Comparison of ENCODE assay signal across 9 mouse cellular contexts in the genomic region with DNA sequence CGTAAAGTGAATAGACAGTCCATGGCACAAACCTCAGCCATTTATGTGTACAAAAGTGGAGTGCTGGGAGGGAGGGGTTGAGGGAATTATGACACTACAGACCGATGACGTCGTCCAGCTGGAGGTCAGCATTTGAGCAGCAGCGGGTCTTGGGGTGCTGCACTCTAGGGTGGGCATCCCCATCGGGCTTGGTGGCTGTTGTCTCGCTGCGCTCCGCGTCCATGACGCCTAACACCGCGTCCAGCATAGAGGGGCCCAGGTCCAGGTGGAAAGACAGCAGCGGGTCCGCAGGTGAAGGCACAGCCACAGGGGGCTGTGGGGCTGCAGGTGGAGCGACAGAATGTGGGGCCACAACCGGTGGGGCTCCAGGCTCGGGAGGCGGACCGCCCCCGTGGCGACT. TPM values are rescaled to one million over a fixed set of nuclear protein-coding genes. Genes with fewer than 3 reads are reported as not detected.
A peak's percentile ranks its signal among the peaks of the same experiment; 100 is the strongest.
DNase-seq lines count a peak whose midpoint lies in the region; ATAC-seq and TF ChIP-seq lines count a peak whose summit lies in the region.
"Had no signal": no experiment of that assay in that cellular context is flagged by ENCODE, and none has a peak within 500 bp of the region (broad histone marks: within the 10 kb centered on the region; RNA-seq: fewer than 3 reads in every experiment).

No protein-coding gene starts in this region.

- no peak overlapping the region for H3K27ac ChIP-seq in lung, postnatal 0 days (ENCODE audit: low read length)
- no peak overlapping the region for H3K27ac ChIP-seq in hindbrain, postnatal 0 days
- no peak overlapping the region for H3K27ac ChIP-seq in neural tube, embryonic 15.5 days (replicated peaks)

- 29% methylated on average over 22 of the region's 22 CpGs for WGBS in lung, postnatal 0 days
- 8% methylated on average over 22 of the region's 22 CpGs for WGBS in hindbrain, postnatal 0 days
- 16% methylated on average over 22 of the region's 22 CpGs for WGBS in neural tube, embryonic 15.5 days

- peaks cover 6% of the 10 kb centered on the region; the same call in 1 of the 2 replicates for H3K4me1 ChIP-seq in lung, postnatal 0 days (ENCODE audit: insufficient read depth, low read depth, low read length)
- H3K4me1 ChIP-seq in hindbrain, postnatal 0 days (ENCODE audit: insufficient read depth, low read length), result peaks cover 16% of the 10 kb centered on the region; the same call in 1 of the 2 replicates
- peaks cover 37% of the 10 kb centered on the region for H3K4me1 ChIP-seq in neural tube, embryonic 15.5 days

- peak; percentile 56 for DNase-seq in cerebellum, adult 8-10 months
- no peak for DNase-seq in cerebellum, adult 9-10 months
- no peak for DNase-seq in lung, postnatal 0 days (ENCODE audit: low spot score)
- DNase-seq in lung, postnatal 14 days, result no peak
- DNase-seq in hindbrain, postnatal 0 days (ENCODE audit: low spot score), result no peak
- no peak for DNase-seq in layer of hippocampus, adult 18-20 months (ENCODE audit: low spot score in 2 of 2)

- no peak for ATAC-seq in lung, postnatal 0 days
- peak; percentile 18 for ATAC-seq in hindbrain, postnatal 0 days
- ATAC-seq in neural tube, embryonic 15.5 days (ENCODE audit: low FRiP score), result peak; percentile 1; the same call in 1 of the 2 replicates
- ATAC-seq in inflammation-experienced regulatory T-cells, adult 6 months, result no peak
- ATAC-seq: CD4-positive, CD25-positive, alpha-beta regulatory T cell, adult 4 months had no signal

- no peaks in the 10 kb centered on the region for H3K27me3 ChIP-seq in lung, postnatal 0 days (replicated peaks; ENCODE audit: insufficient read depth, low read length)
- H3K27me3 ChIP-seq in hindbrain, postnatal 0 days (ENCODE audit: insufficient read depth, low read length), result 0 out of 2 replicates have a peak, but pooled peaks cover 3% of the 10 kb centered on the region
- H3K27me3 ChIP-seq in neural tube, embryonic 15.5 days (replicated peaks), result peaks cover 23% of the 10 kb centered on the region

- no peak overlapping the region for H3K4me3 ChIP-seq in lung, postnatal 0 days (ENCODE audit: low read depth, low read length)
- H3K4me3 ChIP-seq in hindbrain, postnatal 0 days (ENCODE audit: low read length), result peak overlapping the region; percentile 52
- peak overlapping the region; percentile 69 for H3K4me3 ChIP-seq in neural tube, embryonic 15.5 days (replicated peaks)

- peak overlapping the region; percentile 84 for H3K4me2 ChIP-seq in lung, postnatal 0 days (replicated peaks; ENCODE audit: low read depth, low read length)
- peak overlapping the region; percentile 96 for H3K4me2 ChIP-seq in hindbrain, postnatal 0 days (ENCODE audit: low read depth, low read length)
- H3K4me2 ChIP-seq in neural tube, embryonic 15.5 days, result peak overlapping the region; percentile 85

- TF ChIP-seq EP300 in lung, postnatal 0 days (IDR thresholded peaks at IDR 0.05), result no peak

- H3K9me3 ChIP-seq in lung, postnatal 0 days (ENCODE audit: low read length), result no peaks in the 10 kb centered on the region
- H3K9me3 ChIP-seq in hindbrain, postnatal 0 days (ENCODE audit: low read length), result no peaks in the 10 kb centered on the region
- no peaks in the 10 kb centered on the region for H3K9me3 ChIP-seq in neural tube, embryonic 15.5 days (replicated peaks)

- TF ChIP-seq CTCF in lung, postnatal 0 days (IDR thresholded peaks at IDR 0.05), result no peak
- TF ChIP-seq CTCF in hindbrain, postnatal 0 days (IDR thresholded peaks at IDR 0.05; ENCODE audit: low read depth), result no peak

- peaks cover 15% of the 10 kb centered on the region for H3K36me3 ChIP-seq in lung, postnatal 0 days (ENCODE audit: insufficient read depth, low read length)
- H3K36me3 ChIP-seq in hindbrain, postnatal 0 days (ENCODE audit: insufficient read depth, low read length), result peaks cover 14% of the 10 kb centered on the region
- H3K36me3 ChIP-seq in neural tube, embryonic 15.5 days, result peaks cover 20% of the 10 kb centered on the region

- H3K9ac ChIP-seq in lung, postnatal 0 days (replicated peaks; ENCODE audit: low read depth), result no peak overlapping the region
- H3K9ac ChIP-seq in hindbrain, postnatal 0 days (replicated peaks; ENCODE audit: low read length), result peak overlapping the region; percentile 66; the same call in 1 of the 2 replicates
- H3K9ac ChIP-seq in neural tube, embryonic 15.5 days (replicated peaks), result peak overlapping the region; percentile 81; the same call in 1 of the 2 replicates

RNA-seq across cellular contexts. Expression of a gene that starts 1.1 kb away (rescaled TPM):
- 7.6 and 7.7 TPM in 2 replicates for polyA plus RNA-seq in lung, postnatal 0 days (2015; fragmentation: Nextera tagmentation; extraction: Ambion mirVana)
- 4.2 and 4.4 TPM in 2 replicates for total RNA-seq in hindbrain, postnatal 0 days (2014; rRNA removed)
- polyA plus RNA-seq in hindbrain, postnatal 0 days (2015; fragmentation: Nextera tagmentation; extraction: Ambion mirVana), result 4.2 and 5.4 TPM in 2 replicates
- 6.6 TPM in 2 replicates for polyA plus RNA-seq in neural tube, embryonic 15.5 days (2015; fragmentation: Nextera tagmentation; extraction: Ambion mirVana)
- 1 to 10 TPM; 6.3 to 9.5 (median 7.2) TPM for polyA plus RNA-seq in inflammation-experienced regulatory T-cells, adult 6 months (2017; shearing (Covaris generic))
- 1 to 10 TPM; 5.1 to 5.9 TPM for total RNA-seq in layer of hippocampus, adult 18-20 months (2021)

RNA-seq across cellular contexts. Expression of a gene that starts 13.4 kb away (rescaled TPM):
- polyA plus RNA-seq in lung, postnatal 0 days (2015; fragmentation: Nextera tagmentation; extraction: Ambion mirVana), result 46.7 and 51.1 TPM in 2 replicates
- total RNA-seq in hindbrain, postnatal 0 days (2014; rRNA removed), result 8.5 and 15.9 TPM in 2 replicates
- polyA plus RNA-seq in hindbrain, postnatal 0 days (2015; fragmentation: Nextera tagmentation; extraction: Ambion mirVana), result 11.7 and 12.0 TPM in 2 replicates
- polyA plus RNA-seq in neural tube, embryonic 15.5 days (2015; fragmentation: Nextera tagmentation; extraction: Ambion mirVana), result 7.9 and 15.5 TPM in 2 replicates
- not detected for polyA plus RNA-seq in inflammation-experienced regulatory T-cells, adult 6 months (2017; shearing (Covaris generic))
- 1 to 10 TPM; 1.3 to 1.9 TPM for total RNA-seq in layer of hippocampus, adult 18-20 months (2021)
- polyA plus RNA-seq: CD4-positive, CD25-positive, alpha-beta regulatory T cell, adult 4 months had no signal

RNA-seq across cellular contexts. Expression of a gene that starts 14.4 kb away (rescaled TPM):
- polyA plus RNA-seq in lung, postnatal 0 days (2015; fragmentation: Nextera tagmentation; extraction: Ambion mirVana), result 28.0 and 29.6 TPM in 2 replicates
- 183 and 264 TPM in 2 replicates for total RNA-seq in hindbrain, postnatal 0 days (2014; rRNA removed)
- 49.1 and 50.8 TPM in 2 replicates for polyA plus RNA-seq in hindbrain, postnatal 0 days (2015; fragmentation: Nextera tagmentation; extraction: Ambion mirVana)
- 71.3 and 77.4 TPM in 2 replicates for polyA plus RNA-seq in neural tube, embryonic 15.5 days (2015; fragmentation: Nextera tagmentation; extraction: Ambion mirVana)
- 10 to 100 TPM; 22.6 to 40.2 (median 24.9) TPM for polyA plus RNA-seq in inflammation-experienced regulatory T-cells, adult 6 months (2017; shearing (Covaris generic))
- total RNA-seq in layer of hippocampus, adult 18-20 months (2021), result 100 to 1,000 TPM; 139 to 159 TPM

RNA-seq across cellular contexts. Expression of a gene that starts 32.0 kb away (rescaled TPM):
- polyA plus RNA-seq in lung, postnatal 0 days (2015; fragmentation: Nextera tagmentation; extraction: Ambion mirVana), result 1.1 and 1.2 TPM in 2 replicates
- 819 and 1,009 TPM in 2 replicates for total RNA-seq in hindbrain, postnatal 0 days (2014; rRNA removed)
- 249 and 272 TPM in 2 replicates for polyA plus RNA-seq in hindbrain, postnatal 0 days (2015; fragmentation: Nextera tagmentation; extraction: Ambion mirVana)
- polyA plus RNA-seq in neural tube, embryonic 15.5 days (2015; fragmentation: Nextera tagmentation; extraction: Ambion mirVana), result 127 and 155 TPM in 2 replicates
- polyA plus RNA-seq in inflammation-experienced regulatory T-cells, adult 6 months (2017; shearing (Covaris generic)), result under 1 TPM; 0.47 to 0.95 (median 0.62) TPM
- total RNA-seq in layer of hippocampus, adult 18-20 months (2021), result 100 to 1,000 TPM; 572 to 597 TPM

Comparison
In these comparisons a context has a peak if more than half of its experiments do, and no peak if none do; other contexts are left out.
1. ATAC-seq: peak in hindbrain, postnatal 0 days (single experiment) and neural tube, embryonic 15.5 days (single experiment); none in lung, postnatal 0 days (single experiment) and inflammation-experienced regulatory T-cells, adult 6 months (single experiment).
2. Peak in every context shown above with its lines, with median percentiles within 50 percentile points of each other: H3K4me2 ChIP-seq.